In the genomic region with DNA sequence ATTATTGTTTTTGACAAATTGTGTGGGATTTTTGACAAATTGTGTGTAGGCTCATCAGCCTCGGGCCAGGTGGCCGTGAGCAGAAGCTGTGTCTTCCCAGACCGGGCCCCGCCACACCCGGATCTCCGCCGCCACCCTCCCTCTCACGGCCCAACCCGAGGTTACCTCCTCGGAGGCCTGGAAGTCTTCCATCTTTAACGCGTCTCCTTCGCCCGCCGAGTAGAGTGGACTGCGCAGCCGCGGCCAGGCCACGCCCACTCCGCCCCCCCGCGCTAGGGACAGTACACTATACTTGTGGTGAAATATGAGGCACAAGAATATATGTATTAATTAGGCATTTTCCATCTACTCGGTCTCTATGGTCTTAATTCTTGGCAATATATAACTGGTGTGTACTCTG, we compare ENCODE assay signal across 8 mouse cellular contexts.
DNase-seq lines count a peak whose midpoint lies in the region; ATAC-seq lines count a peak whose summit lies in the region.
"Not testable (repeated sequence)": the region's sequence is repeated elsewhere in the genome, so short reads cannot be mapped to it uniquely, and the experiment has no call there.

No protein-coding gene starts in this region.

- peak; percentile 51 for ATAC-seq in forebrain, embryonic 16.5 days
- not testable (repeated sequence) for ATAC-seq in heart, embryonic 16.5 days (replicated peaks; ENCODE audit: extremely low read depth, insufficient read depth, low FRiP score)

- peak overlapping the region; percentile 52 for H3K4me2 ChIP-seq in forebrain, embryonic 16.5 days (ENCODE audit: low read length)
- H3K4me2 ChIP-seq in heart, embryonic 16.5 days (ENCODE audit: low read depth, low read length), result peak overlapping the region; percentile 45

- H3K4me1 ChIP-seq in forebrain, embryonic 16.5 days (replicated peaks; ENCODE audit: control insufficient read depth, insufficient read depth, low read length); heart, embryonic 16.5 days (ENCODE audit: control insufficient read depth, insufficient read depth, low read length): not testable (repeated sequence)

- DNase-seq in CD4-positive helper T cell, adult 2 months (ENCODE audit: low read depth, low spot score), result peak; percentile 45
- peak; percentile 87 to 89 for DNase-seq in cerebellum, adult 18-20 months
- DNase-seq in kidney, postnatal 14 days, result peak; percentile 79
- peak; percentile 19 for DNase-seq in liver
- DNase-seq in neural tube, embryonic 10.5 days (ENCODE audit: extremely low spot score, low spot score), result peak; percentile 30
- DNase-seq in spleen, postnatal 4 days (ENCODE audit: low spot score in 2 of 2), result peak; percentile 82 to 91

- H3K27ac ChIP-seq in forebrain, embryonic 16.5 days (ENCODE audit: low read length); heart, embryonic 16.5 days (ENCODE audit: low read length): not testable (repeated sequence)

- H3K9ac ChIP-seq in forebrain, embryonic 16.5 days (replicated peaks; ENCODE audit: low read depth, low read length); heart, embryonic 16.5 days (ENCODE audit: low read length): not testable (repeated sequence)

- H3K9me3 ChIP-seq in forebrain, embryonic 16.5 days (ENCODE audit: control insufficient read depth, low read length); heart, embryonic 16.5 days (replicated peaks; ENCODE audit: control insufficient read depth, low read length): not testable (repeated sequence)

- peak overlapping the region; percentile 34 for H3K4me3 ChIP-seq in forebrain, embryonic 16.5 days (replicated peaks; ENCODE audit: low read length)
- 0 out of 2 replicates have a peak overlapping the region, but pooled peaks have one; percentile 22 for H3K4me3 ChIP-seq in heart, embryonic 16.5 days (ENCODE audit: low read length)

- 33% methylated on average over 21 of the region's 23 CpGs for WGBS in forebrain, embryonic 16.5 days
- 27% methylated on average over 22 of the region's 23 CpGs for whole genome bisulfite sequencing in heart, embryonic 16.5 days

- not testable (repeated sequence) for H3K27me3 ChIP-seq in forebrain, embryonic 16.5 days (replicated peaks; ENCODE audit: control insufficient read depth, insufficient read depth, low read length); heart, embryonic 16.5 days (ENCODE audit: control insufficient read depth, insufficient read depth, low read length)

- not testable (repeated sequence) for H3K36me3 ChIP-seq in forebrain, embryonic 16.5 days (ENCODE audit: control insufficient read depth, insufficient read depth); heart, embryonic 16.5 days (ENCODE audit: control insufficient read depth, insufficient read depth)

Comparison
In these comparisons a context has a peak if more than half of its experiments do, and no peak if none do; other contexts are left out.
1. DNase-seq: peak in every context shown above with its lines; median percentile 88 in cerebellum, adult 18-20 months; 86 in spleen, postnatal 4 days; 79 in kidney, postnatal 14 days; 45 in CD4-positive helper T cell, adult 2 months; 30 in neural tube, embryonic 10.5 days; 19 in liver.